Mouse (Mus musculus) hindbrain, postnatal 0 days (tissue): Measurements from ENCODE around the gene Fam187b. TPM values are rescaled to one million over a fixed set of nuclear protein-coding genes. Genes with fewer than 3 reads are reported as not detected.

Source experiments
- ATAC-seq: fragments of 200-750 bp; cut with Nextera tagmentation; 2 replicates; pipeline ENCODE4 v1.8.0; 2017; ENCODE audit warnings: mild to moderate bottlenecking, moderate TSS enrichment, moderate library complexity
- DNase-seq: peaks from one replicate; pipeline ENCODE4 v3.0.0-alpha.2; 2015; ENCODE audit warnings: low spot score
- H3K27ac ChIP-seq: fragments of 300-500 bp; sonication (generic); 2 replicates; pipeline ENCODE4 v1.5.1; 2014; ENCODE audit warnings: mild to moderate bottlenecking
- H3K27me3 ChIP-seq: fragments of 300-500 bp; sonication (generic); 2 replicates; pipeline ENCODE4 v1.6.1; 2014; ENCODE audit warnings: low read length, mixed read lengths; ENCODE audit not compliant: insufficient read depth
- H3K36me3 ChIP-seq: fragments of 300-500 bp; sonication (generic); 2 replicates; pipeline ENCODE4 v1.6.1; 2014; ENCODE audit warnings: low read length, mixed read lengths; ENCODE audit not compliant: insufficient read depth
- H3K4me1 ChIP-seq: fragments of 300-500 bp; sonication (generic); 2 replicates; pipeline ENCODE4 v1.6.1; 2014; ENCODE audit warnings: antibody characterized with exemption, low read length, mixed read lengths; ENCODE audit not compliant: insufficient read depth
- H3K4me2 ChIP-seq: fragments of 300-500 bp; sonication (generic); 2 replicates; pipeline ENCODE4 v1.6.1; 2014; ENCODE audit warnings: low read depth, mild to moderate bottlenecking, low read length, moderate library complexity, mixed read lengths
- H3K4me3 ChIP-seq: fragments of 300-500 bp; sonication (generic); 2 replicates; pipeline ENCODE4 v1.5.1; 2014; ENCODE audit warnings: low read length
- H3K9ac ChIP-seq: fragments of 300-500 bp; sonication (generic); replicated peaks from 2 replicates; pipeline ENCODE4 v1.6.1; 2014; ENCODE audit warnings: mild to moderate bottlenecking, low read length, moderate library complexity, mixed read lengths
- H3K9me3 ChIP-seq: fragments of 300-500 bp; sonication (generic); 2 replicates; pipeline ENCODE4 v1.6.1; 2016; ENCODE audit warnings: low read length, mixed read lengths
- CTCF ChIP-seq: IDR thresholded peaks from 2 replicates; pipeline ENCODE4 v1.5.1; 2016; ENCODE audit warnings: antibody characterized with exemption, control low read depth, low read depth
- WGBS: fragments of 180-500 bp; shearing (Covaris S2); extraction: QIAGEN DNeasy Blood & Tissue Kit; methylation state at CpG from one replicate; pipeline ENCODE4 v1.1.7; 2014; 5-methylcytosine and 5-hydroxymethylcytosine counted together
- polyA plus RNA-seq: library from polyadenylated mRNA; unstranded; fragments of >200 nt; fragmentation: Nextera tagmentation; extraction: Ambion mirVana; gene quantifications from 2 replicates; pipeline ENCODE4 v1.2.1, GENCODE M21; 2015
- total RNA-seq: library from RNA; depleted of rRNA; stranded (reverse); fragments of >200 nt; gene quantifications from 2 replicates; pipeline ENCODE4 v1.2.3, GENCODE M21; 2014

Fam187b gene
- total and polyA plus RNA-seq, 2 experiments from 2014 or later = 0.16 to 0.89 TPM

GRCm38 (mm10) chr7:30968611-30969010 lies 5.0 kb upstream of the Fam187b start:
- no peak for TF ChIP-seq CTCF
- Histone ChIP-seq H3K36me3 (no peaks in the 10 kb centered on the region), H3K4me1 (no peaks in the 10 kb centered on the region), H3K4me3 (no peak overlapping the region), H3K27ac (no peak overlapping the region), H3K9ac (no peak overlapping the region), H3K27me3 (peaks cover 9% of the 10 kb centered on the region), H3K9me3 (no peaks in the 10 kb centered on the region), H3K4me2 (no peak overlapping the region)
- WGBS = 91% methylated on average over 8 of the region's 8 CpGs
- DNase-seq (no peak), ATAC-seq (no peak)

GRCm38 (mm10) chr7:30969174-30969573 lies 4.4 kb upstream of the Fam187b start:
- Histone ChIP-seq H3K4me1 (no peaks in the 10 kb centered on the region), H3K4me2 (no peak overlapping the region), H3K27me3 (peaks cover 11% of the 10 kb centered on the region), H3K9me3 (no peaks in the 10 kb centered on the region), H3K4me3 (no peak overlapping the region), H3K36me3 (no peaks in the 10 kb centered on the region), H3K9ac (no peak overlapping the region), H3K27ac (no peak overlapping the region)
- no peak for TF ChIP-seq CTCF
- no peak for ATAC-seq
- WGBS = 81% methylated on average over 4 of the region's 4 CpGs
- DNase-seq = no peak

- Histone ChIP-seq H3K4me1 (no peaks in the 10 kb centered on the region), H3K4me3 (no peak overlapping the region), H3K9me3 (no peaks in the 10 kb centered on the region), H3K4me2 (peak overlapping the region; percentile 21; the same call in 1 of the 2 replicates), H3K27ac (no peak overlapping the region), H3K27me3 (peaks cover 11% of the 10 kb centered on the region), H3K36me3 (no peaks in the 10 kb centered on the region), H3K9ac (no peak overlapping the region)
- no peak for TF ChIP-seq CTCF
- DNase-seq = no peak
- 89% methylated on average over 15 of the region's 15 CpGs for WGBS
- no peak for ATAC-seq
Measured at GRCm38 (mm10) chr7:30971901-30972300, 1.7 kb upstream of the Fam187b start.

GRCm38 (mm10) chr7:30972426-30973250 lies 952 bp upstream of the Fam187b start:
- peak overlapping the region; percentile 32; the same call in 1 of the 2 replicates for H3K27ac ChIP-seq
- ATAC-seq (0 out of 2 replicates have a peak, but pooled peaks have one; percentile 15), DNase-seq (no peak)
- 6% methylated on average over 41 of the region's 41 CpGs for WGBS
- no peaks in the 10 kb centered on the region for H3K9me3 ChIP-seq
- no peaks in the 10 kb centered on the region for H3K4me1 ChIP-seq
- no peaks in the 10 kb centered on the region for H3K36me3 ChIP-seq
- no peak for TF ChIP-seq CTCF
- peak overlapping the region; percentile 35 for H3K4me3 ChIP-seq
- H3K4me2 ChIP-seq = peak overlapping the region; percentile 52
- H3K27me3 ChIP-seq = peaks cover 11% of the 10 kb centered on the region
- peak overlapping the region; percentile 28; the same call in 1 of the 2 replicates for H3K9ac ChIP-seq

GRCm38 (mm10) chr7:30973251-30973500 lies 414 bp upstream of the Fam187b start, which contains the start of gene Lsr:
Lsr (minus strand) TSS chr7:30973464.
- DNase-seq (no peak), ATAC-seq (peak; percentile 55; the same call in 1 of the 2 replicates)
- no peaks in the 10 kb centered on the region for H3K36me3 ChIP-seq
- H3K4me1 ChIP-seq = no peaks in the 10 kb centered on the region
- 1% methylated on average over 19 of the region's 19 CpGs for WGBS
- peak within 1 kb of the TSS; percentile 28; the same call in 1 of the 2 replicates for H3K9ac ChIP-seq
- peak within 1 kb of the TSS; percentile 52 for H3K4me2 ChIP-seq
- peak within 1 kb of the TSS; percentile 35 for H3K4me3 ChIP-seq
- no peak for TF ChIP-seq CTCF
- peaks cover 11% of the 10 kb centered on the region for H3K27me3 ChIP-seq
- peak within 1 kb of the TSS; percentile 32; the same call in 1 of the 2 replicates for H3K27ac ChIP-seq
- H3K9me3 ChIP-seq = no peaks in the 10 kb centered on the region

GRCm38 (mm10) chr7:30981703-30982102 lies 8.1 kb downstream of the Fam187b start:
- no peak for DNase-seq
- H3K27ac ChIP-seq = no peak overlapping the region
- no peak overlapping the region for H3K4me3 ChIP-seq
- H3K9ac ChIP-seq = no peak overlapping the region
- TF ChIP-seq CTCF = no peak
- WGBS = 93% methylated on average over 4 of the region's 4 CpGs
- no peaks in the 10 kb centered on the region for H3K36me3 ChIP-seq
- H3K27me3 ChIP-seq = no peaks in the 10 kb centered on the region
- ATAC-seq = no peak
- H3K4me2 ChIP-seq = no peak overlapping the region
- no peaks in the 10 kb centered on the region for H3K4me1 ChIP-seq
- H3K9me3 ChIP-seq = no peaks in the 10 kb centered on the region

GRCm38 (mm10) chr7:30985357-30985756 lies 11.8 kb downstream of the Fam187b start:
- 92% methylated on average over 9 of the region's 9 CpGs for WGBS
- no peak overlapping the region for H3K9ac ChIP-seq
- H3K4me2 ChIP-seq = no peak overlapping the region
- no peak for TF ChIP-seq CTCF
- no peaks in the 10 kb centered on the region for H3K27me3 ChIP-seq
- no peak overlapping the region for H3K27ac ChIP-seq
- no peaks in the 10 kb centered on the region for H3K9me3 ChIP-seq
- DNase-seq = no peak
- no peak overlapping the region for H3K4me3 ChIP-seq
- ATAC-seq = no peak
- H3K4me1 ChIP-seq = no peaks in the 10 kb centered on the region
- H3K36me3 ChIP-seq = no peaks in the 10 kb centered on the region
